Mouse (Mus musculus) kidney, postnatal 25 days (tissue): Measurements from ENCODE around the gene Gm16506.
"Not testable (repeated sequence)": the region's sequence is repeated elsewhere in the genome, so short reads cannot be mapped to it uniquely, and the experiment has no call there.

Experiments
- DNase-seq, 2 experiments: peaks; one replicate each; pipeline ENCODE4 v3.0.0; 2021; ENCODE audit warnings: mixed read lengths in 2 of 2

Gm16506 gene

GRCm38 (mm10) chr14:43727385-43727784, at the start of gene Gm16506:
Gene Gm16506, minus strand, starts transcription at chr14:43727485.
- not testable (repeated sequence) for DNase-seq

GRCm38 (mm10) chr14:43747566-43747965, 20.3 kb upstream of the Gm16506 start, which contains the start of gene Gm6526:
Gene Gm6526, plus strand, starts transcription at chr14:43747866.
- DNase-seq, result not testable (repeated sequence)

- DNase-seq, result not testable (repeated sequence)
These were observed 29.7 kb downstream of the Gm16506 start, which contains the start of gene Gm7324 for GRCm38 (mm10) chr14:43697621-43698020. Gene Gm7324, plus strand, starts transcription at chr14:43697828.

- not testable (repeated sequence) for DNase-seq
These were observed 50.2 kb downstream of the Gm16506 start, which contains the start of gene Gm8165 for GRCm38 (mm10) chr14:43677099-43677498. Gene Gm8165, minus strand, starts transcription at chr14:43677199.
